Mouse (Mus musculus) kidney, adult 2 months (tissue): ENCODE measurements around the gene Pbld1. TPM values are rescaled to one million over a fixed set of nuclear protein-coding genes. Genes with fewer than 3 reads are reported as not detected.

Experiments used
- DNase-seq: peaks from one replicate; pipeline ENCODE4 v3.0.0; 2021
- H3K27ac ChIP-seq: fragments of 200-500 bp; 2 replicates; pipeline ENCODE4 v1.5.1; 2012; ENCODE audit warnings: low read depth, low read length, control low read depth, inconsistent platforms; ENCODE audit not compliant: insufficient read depth
- H3K27me3 ChIP-seq: fragments of 200-500 bp; replicated peaks from 2 replicates; pipeline ENCODE4 v1.6.1; 2012; ENCODE audit warnings: mild to moderate bottlenecking, moderate library complexity, low read length, inconsistent platforms; ENCODE audit not compliant: control insufficient read depth, insufficient read depth
- H3K36me3 ChIP-seq: fragments of 200-500 bp; 2 replicates; pipeline ENCODE4 v1.6.1; 2012; ENCODE audit warnings: mild to moderate bottlenecking, moderate library complexity, low read length, inconsistent platforms; ENCODE audit not compliant: control insufficient read depth, insufficient read depth
- H3K4me1 ChIP-seq: fragments of 200-500 bp; 2 replicates; pipeline ENCODE4 v1.6.1; 2011; ENCODE audit warnings: low read length; ENCODE audit not compliant: control insufficient read depth, insufficient read depth
- H3K4me3 ChIP-seq: fragments of 200-500 bp; 2 replicates; pipeline ENCODE4 v1.5.1; 2011; ENCODE audit warnings: mild to moderate bottlenecking, low read depth, low read length, control low read depth; ENCODE audit not compliant: insufficient read depth
- CTCF ChIP-seq: fragments of 200-500 bp; conservative IDR thresholded peaks from 2 replicates; pipeline ENCODE4 v1.5.1; 2011; ENCODE audit warnings: low read depth, mild to moderate bottlenecking, control low read depth, low read length, moderate library complexity, mixed read lengths; ENCODE audit not compliant: insufficient read depth, insufficient read length
- POLR2A ChIP-seq: fragments of 200-500 bp; IDR thresholded peaks from one replicate; pipeline ENCODE4 v1.6.1; 2011; ENCODE audit warnings: low read depth, low read length, control low read depth
- WGBS: fragments of 180-500 bp; shearing (Covaris S2); methylation state at CpG from one replicate; pipeline ENCODE4 v1.1.7; 2018; 5-methylcytosine and 5-hydroxymethylcytosine counted together
- polyA plus RNA-seq: library from polyadenylated mRNA; depleted of rRNA; stranded (reverse); fragments of >200 nt; gene quantifications from 2 replicates; pipeline ENCODE4 v1.2.3, GENCODE M21; 2012

The Pbld1 gene
- polyA plus RNA-seq, 1 experiment = 168 TPM

- 70% methylated on average over 10 of the region's 10 CpGs for WGBS
- Histone ChIP-seq H3K36me3 (no peaks in the 10 kb centered on the region), H3K4me3 (no peak overlapping the region), H3K27me3 (no peaks in the 10 kb centered on the region), H3K27ac (no peak overlapping the region), H3K4me1 (no peaks in the 10 kb centered on the region)
- TF ChIP-seq CTCF = no peak
- no peak for TF ChIP-seq POLR2A
- no peak for DNase-seq
Observed at GRCm38 (mm10) chr10:63092616-63093550, 32.9 kb downstream of the Pbld1 start.

- TF ChIP-seq POLR2A (no peak), CTCF (no peak)
- Histone ChIP-seq H3K4me3 (no peak overlapping the region), H3K27me3 (no peaks in the 10 kb centered on the region), H3K27ac (no peak overlapping the region), H3K36me3 (no peaks in the 10 kb centered on the region), H3K4me1 (no peaks in the 10 kb centered on the region; the same call in 1 of the 2 replicates)
- no peak for DNase-seq
- 69% methylated on average over 2 of the region's 2 CpGs for WGBS
Observed at GRCm38 (mm10) chr10:63096757-63097156, 36.8 kb downstream of the Pbld1 start.

- no peaks in the 10 kb centered on the region; the same call in 1 of the 2 replicates for H3K4me1 ChIP-seq
- WGBS = 76% methylated on average over 12 of the region's 12 CpGs
- no peaks in the 10 kb centered on the region for H3K27me3 ChIP-seq
- no peak for TF ChIP-seq POLR2A
- no peak for TF ChIP-seq CTCF
- no peaks in the 10 kb centered on the region for H3K36me3 ChIP-seq
- no peak overlapping the region for H3K27ac ChIP-seq
- DNase-seq = no peak
- no peak overlapping the region for H3K4me3 ChIP-seq
Observed at GRCm38 (mm10) chr10:63098191-63098590, 38.2 kb downstream of the Pbld1 start.

GRCm38 (mm10) chr10:63099521-63099920 lies 39.6 kb downstream of the Pbld1 start, which contains the start of gene Atoh7:
TSS of gene Atoh7 (plus strand) at chr10:63099651.
- whole genome bisulfite sequencing = 25% methylated on average over 16 of the region's 16 CpGs
- peak within 1 kb of the TSS; percentile 35 for H3K4me3 ChIP-seq
- H3K36me3 ChIP-seq = no peaks in the 10 kb centered on the region
- no peaks in the 10 kb centered on the region for H3K27me3 ChIP-seq
- H3K27ac ChIP-seq = no peak within 1 kb of the TSS
- DNase-seq = no peak
- H3K4me1 ChIP-seq = no peaks in the 10 kb centered on the region; the same call in 1 of the 2 replicates
- TF ChIP-seq CTCF (no peak), POLR2A (no peak)

GRCm38 (mm10) chr10:63099941-63100562 lies 40.1 kb downstream of the Pbld1 start:
- H3K4me1 ChIP-seq = no peaks in the 10 kb centered on the region; the same call in 1 of the 2 replicates
- peak; percentile 16 for DNase-seq
- H3K27me3 ChIP-seq = no peaks in the 10 kb centered on the region
- WGBS = under 1% methylated on average over 62 of the region's 62 CpGs
- H3K27ac ChIP-seq = no peak overlapping the region
- peak overlapping the region; percentile 35 for H3K4me3 ChIP-seq
- no peaks in the 10 kb centered on the region for H3K36me3 ChIP-seq
- TF ChIP-seq POLR2A (no peak), CTCF (no peak)

- no peak overlapping the region for H3K4me3 ChIP-seq
- H3K4me1 ChIP-seq = no peaks in the 10 kb centered on the region; the same call in 1 of the 2 replicates
- 24% methylated on average over 9 of the region's 9 CpGs for WGBS
- no peak overlapping the region for H3K27ac ChIP-seq
- TF ChIP-seq POLR2A (no peak), CTCF (no peak)
- no peaks in the 10 kb centered on the region for H3K36me3 ChIP-seq
- DNase-seq = no peak
- no peaks in the 10 kb centered on the region for H3K27me3 ChIP-seq
Observed at GRCm38 (mm10) chr10:63100657-63101056, 40.7 kb downstream of the Pbld1 start.
